Mouse (Mus musculus) small intestine, adult 2 months (tissue): ENCODE results near the gene Tjp2. TPM values are rescaled to one million over a fixed set of nuclear protein-coding genes. Genes with fewer than 3 reads are reported as not detected.

Source experiments
- H3K27ac ChIP-seq: fragments of 200-500 bp; 2 replicates; pipeline ENCODE4 v1.5.1; 2012; ENCODE audit warnings: low read depth, low read length, control low read depth, inconsistent platforms; ENCODE audit not compliant: insufficient read depth
- H3K27me3 ChIP-seq: fragments of 200-500 bp; 2 replicates; pipeline ENCODE4 v1.6.1; 2012; ENCODE audit warnings: mild to moderate bottlenecking, moderate library complexity, low read length, inconsistent platforms; ENCODE audit not compliant: control insufficient read depth, insufficient read depth
- H3K36me3 ChIP-seq: fragments of 200-500 bp; 2 replicates; pipeline ENCODE4 v1.6.1; 2012; ENCODE audit warnings: mild to moderate bottlenecking, low read length, control low read depth, inconsistent platforms; ENCODE audit not compliant: control insufficient read depth, insufficient read depth
- H3K4me1 ChIP-seq: fragments of 200-500 bp; 2 replicates; pipeline ENCODE4 v1.6.1; 2012; ENCODE audit warnings: low read length, inconsistent platforms, mixed read lengths; ENCODE audit not compliant: control insufficient read depth, insufficient read depth, insufficient read length
- H3K4me3 ChIP-seq: fragments of 200-500 bp; 2 replicates; pipeline ENCODE4 v1.5.1; 2012; ENCODE audit warnings: low read depth, mild to moderate bottlenecking, control low read depth, inconsistent platforms, low read length, moderate library complexity
- CTCF ChIP-seq: fragments of 200-500 bp; IDR thresholded peaks from 2 replicates; pipeline ENCODE4 v1.5.1; 2012; ENCODE audit warnings: low read depth, mild to moderate bottlenecking, control low read depth, inconsistent platforms, low read length, moderate library complexity, mixed read lengths; ENCODE audit not compliant: insufficient replicate concordance, insufficient read length; ENCODE audit errors: extremely low read depth
- POLR2A ChIP-seq: fragments of 200-500 bp; IDR thresholded peaks from 2 replicates; pipeline ENCODE4 v1.6.1; 2012; ENCODE audit warnings: low read depth, mild to moderate bottlenecking, control low read depth, inconsistent platforms, low read length, moderate library complexity
- WGBS: fragments of 180-500 bp; shearing (Covaris S2); methylation state at CpG from one replicate; pipeline ENCODE4 v1.1.7; 2018; 5-methylcytosine and 5-hydroxymethylcytosine counted together
- polyA plus RNA-seq: library from polyadenylated mRNA; depleted of rRNA; stranded (reverse); fragments of >200 nt; gene quantifications from 2 replicates; pipeline ENCODE4 v1.2.3, GENCODE M21; 2012

The Tjp2 gene
- polyA plus RNA-seq, 1 experiment, result 74.0 TPM

GRCm38 (mm10) chr19:24221455-24221854 is 3.4 kb downstream of the Tjp2 start:
- TF ChIP-seq POLR2A (no peak), CTCF (no peak)
- H3K36me3 ChIP-seq, result no peaks in the 10 kb centered on the region
- 35% methylated on average over 4 of the region's 4 CpGs for WGBS
- no peak overlapping the region for H3K4me3 ChIP-seq
- peak overlapping the region; percentile 31; the same call in 1 of the 2 replicates for H3K27ac ChIP-seq
- H3K27me3 ChIP-seq, result no peaks in the 10 kb centered on the region
- peaks cover 7% of the 10 kb centered on the region; the same call in 1 of the 2 replicates for H3K4me1 ChIP-seq

DNA sequence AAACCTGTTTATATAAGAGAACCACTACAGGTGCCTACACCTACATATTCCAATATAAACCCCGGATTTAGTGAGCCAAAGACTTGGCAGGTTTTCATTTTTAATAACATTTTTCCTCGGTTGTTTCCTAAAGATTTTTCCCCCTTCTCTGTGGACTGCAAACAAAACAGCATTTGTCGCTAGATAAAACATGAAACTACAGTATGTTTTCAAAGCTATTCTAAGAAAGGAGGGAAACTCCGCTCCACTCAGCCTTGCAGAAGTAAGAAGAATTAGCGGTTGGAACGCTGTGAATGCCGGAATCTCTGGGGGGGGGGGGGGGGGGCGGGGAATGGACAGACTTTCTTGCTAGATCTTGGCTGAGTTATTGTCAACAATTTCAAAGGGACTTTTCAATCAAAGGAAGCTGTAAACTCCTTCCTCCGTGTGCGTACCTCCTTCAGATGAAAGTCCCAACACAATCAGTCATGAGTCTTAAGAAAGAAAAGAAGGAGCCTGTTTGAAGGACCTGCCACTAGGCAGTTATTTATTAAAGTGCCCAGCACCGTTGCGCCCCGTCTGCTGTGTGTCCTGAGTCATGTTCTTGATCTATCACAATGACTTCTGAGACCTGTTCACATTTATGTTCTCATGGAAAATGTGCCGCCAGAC is 3.9 kb downstream of the Tjp2 start:
- Histone ChIP-seq H3K27ac (peak overlapping the region; percentile 31; the same call in 1 of the 2 replicates), H3K36me3 (no peaks in the 10 kb centered on the region), H3K4me1 (peaks cover 10% of the 10 kb centered on the region), H3K4me3 (no peak overlapping the region), H3K27me3 (no peaks in the 10 kb centered on the region)
- 12% methylated on average over 14 of the region's 14 CpGs for WGBS
- no peak for TF ChIP-seq POLR2A
- TF ChIP-seq CTCF, result no peak

DNA sequence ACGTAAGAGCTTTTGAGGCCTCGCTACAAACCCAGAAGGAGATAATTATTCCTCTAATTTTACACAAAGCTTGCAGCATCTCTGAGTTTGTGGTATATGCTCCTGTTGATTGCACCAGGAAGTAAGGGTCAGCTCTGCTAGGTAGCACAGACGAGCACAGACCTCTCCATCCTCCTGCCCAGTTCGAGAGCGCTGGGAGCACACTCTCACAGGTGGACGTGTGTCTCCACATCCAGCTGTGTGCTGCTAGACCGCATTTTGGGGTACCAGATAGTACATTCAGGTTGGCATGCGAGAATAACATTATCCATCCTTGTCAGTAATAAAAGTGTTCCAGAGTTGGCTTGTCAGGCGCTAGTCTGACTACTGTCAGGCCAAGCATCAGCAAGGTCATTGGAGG is 5.8 kb downstream of the Tjp2 start:
- H3K27me3 ChIP-seq, result no peaks in the 10 kb centered on the region
- TF ChIP-seq POLR2A (no peak), CTCF (no peak)

DNA sequence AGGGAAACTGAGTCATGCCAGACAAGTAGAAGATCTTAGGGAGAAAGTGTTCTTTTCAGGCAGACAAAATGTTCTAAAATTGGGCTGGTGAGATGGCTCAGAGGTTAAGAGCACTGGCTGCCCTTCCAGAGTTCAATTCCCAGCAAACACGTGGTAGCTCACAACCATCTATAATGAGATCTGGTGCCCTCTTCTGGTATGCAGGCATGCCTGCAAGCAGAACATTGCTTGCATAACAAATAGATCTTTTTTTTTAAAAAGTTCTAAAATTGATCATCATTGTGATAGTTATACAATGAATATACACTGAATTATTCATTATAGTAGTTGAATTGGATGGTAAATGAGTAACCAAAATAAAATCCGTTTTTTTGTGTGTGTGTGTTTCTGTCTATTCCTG is 6.5 kb downstream of the Tjp2 start:
- Histone ChIP-seq H3K27me3 (no peaks in the 10 kb centered on the region), H3K36me3 (no peaks in the 10 kb centered on the region), H3K4me3 (no peak overlapping the region), H3K4me1 (peaks cover 20% of the 10 kb centered on the region), H3K27ac (no peak overlapping the region)
- TF ChIP-seq POLR2A (no peak), CTCF (peak; percentile 45; the same call in 1 of the 2 replicates)
- WGBS, result 33% methylated on average over 2 of the region's 2 CpGs

More for the DNA sequence above, 5.8 kb downstream of the Tjp2 start:
- peaks cover 20% of the 10 kb centered on the region for H3K4me1 ChIP-seq
- no peak overlapping the region for H3K27ac ChIP-seq
- H3K36me3 ChIP-seq, result no peaks in the 10 kb centered on the region
- H3K4me3 ChIP-seq, result no peak overlapping the region
- 82% methylated on average over 9 of the region's 9 CpGs for WGBS

DNA sequence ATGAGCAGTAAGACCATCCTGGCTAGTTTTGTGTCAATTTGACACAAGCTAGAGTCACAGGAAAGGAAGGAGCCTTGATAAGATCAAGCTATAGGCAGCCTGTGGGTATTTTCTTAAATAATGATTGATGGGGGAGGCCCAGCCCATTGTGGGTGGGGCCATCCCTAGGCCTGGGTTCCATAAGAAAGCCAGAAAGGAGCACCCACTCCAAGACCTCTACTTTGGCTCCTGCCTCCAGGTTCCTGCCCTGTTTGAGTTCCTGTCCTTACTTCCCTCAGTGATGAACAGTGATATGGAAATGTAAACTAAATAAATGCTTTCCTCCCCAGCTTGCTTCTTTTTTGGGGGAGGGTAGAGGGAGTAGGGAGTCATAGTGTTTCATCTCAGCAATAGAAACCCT is 7.0 kb downstream of the Tjp2 start:
- TF ChIP-seq CTCF (no peak), POLR2A (no peak)
- Histone ChIP-seq H3K4me1 (peaks cover 20% of the 10 kb centered on the region), H3K4me3 (no peak overlapping the region), H3K27ac (no peak overlapping the region), H3K36me3 (no peaks in the 10 kb centered on the region), H3K27me3 (no peaks in the 10 kb centered on the region)

DNA sequence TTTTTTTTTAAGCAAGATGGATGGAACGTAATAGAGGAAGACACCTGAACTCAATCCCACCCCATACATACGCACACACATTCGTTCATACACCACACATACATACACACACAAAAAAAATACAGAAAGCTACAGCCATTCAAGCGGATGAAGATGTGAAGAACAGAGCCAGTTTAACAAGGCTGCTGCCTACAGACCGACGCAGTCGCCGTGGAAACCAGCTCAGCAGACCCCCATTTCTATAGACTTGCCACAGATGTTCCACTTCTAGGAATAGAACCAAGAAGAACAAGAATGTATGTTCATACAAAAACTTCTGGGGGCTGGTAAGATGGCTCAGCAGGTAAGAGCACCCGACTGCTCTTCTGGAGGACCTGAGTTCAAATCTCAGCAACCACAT is 8.1 kb downstream of the Tjp2 start:
- TF ChIP-seq POLR2A (no peak), CTCF (no peak)
- WGBS, result 95% methylated on average over 9 of the region's 9 CpGs
- Histone ChIP-seq H3K27ac (no peak overlapping the region), H3K4me1 (peaks cover 13% of the 10 kb centered on the region), H3K4me3 (no peak overlapping the region), H3K36me3 (no peaks in the 10 kb centered on the region), H3K27me3 (no peaks in the 10 kb centered on the region)

DNA sequence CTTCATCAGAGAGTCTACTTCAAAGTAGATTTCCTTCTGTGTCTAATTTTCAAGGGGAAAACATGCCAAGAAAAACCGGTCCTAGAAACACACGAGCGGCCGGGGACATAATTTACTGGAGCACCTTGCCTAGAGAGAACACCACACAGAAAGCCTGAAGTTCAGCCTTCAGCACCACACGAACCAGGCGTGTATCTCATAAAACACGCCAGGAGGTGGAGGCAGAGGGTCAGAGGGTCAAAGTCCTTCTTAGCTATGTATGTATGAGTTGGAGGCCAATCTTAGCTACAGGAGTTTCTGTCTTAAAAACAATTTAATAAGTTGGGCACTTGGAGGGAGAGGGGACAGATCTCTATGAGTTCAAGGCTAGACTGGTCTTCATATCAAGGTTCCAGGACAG is 9.9 kb downstream of the Tjp2 start:
- no peaks in the 10 kb centered on the region for H3K27me3 ChIP-seq
- H3K27ac ChIP-seq, result 0 out of 2 replicates have a peak overlapping the region, but pooled peaks have one; percentile 33
- WGBS, result 36% methylated on average over 7 of the region's 7 CpGs
- no peaks in the 10 kb centered on the region for H3K36me3 ChIP-seq
- H3K4me1 ChIP-seq, result peaks cover 16% of the 10 kb centered on the region
- no peak overlapping the region for H3K4me3 ChIP-seq
- TF ChIP-seq CTCF (peak; percentile 51; the same call in 1 of the 2 replicates), POLR2A (no peak)
